Mouse (Mus musculus): ENCODE data around the gene Pacs1. TPM values are rescaled to one million over a fixed set of nuclear protein-coding genes. Genes with fewer than 3 reads are reported as not detected.
A peak's percentile ranks its signal among the peaks of the same experiment; 100 is the strongest.

The Pacs1 gene
- polyA plus RNA-seq, 2 experiments, result 8.2 to 8.3 TPM

DNA sequence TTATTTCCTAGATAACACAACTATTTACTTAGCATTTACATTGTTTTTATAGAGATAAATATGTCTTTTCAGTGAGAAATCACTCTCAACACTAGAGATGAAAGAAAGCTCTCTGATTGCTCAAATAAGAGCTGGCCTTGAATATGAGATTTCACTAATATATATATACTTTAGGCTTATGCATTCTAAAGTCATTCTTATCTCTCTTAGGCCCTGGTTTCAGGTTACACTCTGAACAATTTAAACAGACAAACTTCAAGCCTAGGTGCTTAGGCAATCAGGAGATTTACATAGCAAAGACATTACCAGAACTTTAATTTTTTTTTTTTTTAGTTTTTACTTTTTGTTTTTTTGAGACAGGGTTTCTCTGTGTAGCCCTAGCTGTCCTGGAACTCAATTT is 80.5 kb downstream of the Pacs1 start:
- TF ChIP-seq CTCF (IDR thresholded peaks at IDR 0.05; ENCODE audit: low read depth) (no peak), EP300 (IDR thresholded peaks at IDR 0.05; ENCODE audit: low read depth) (no peak)
- Histone ChIP-seq H3K36me3 (replicated peaks; ENCODE audit: control insufficient read depth, insufficient read depth, low read depth) (no peaks in the 10 kb centered on the region), H3K27me3 (ENCODE audit: control insufficient read depth, insufficient read depth, low read length) (no peaks in the 10 kb centered on the region), H3K4me2 (ENCODE audit: low read depth) (no peak overlapping the region), H3K4me1 (replicated peaks; ENCODE audit: control insufficient read depth in 2 of 2, insufficient read depth in 2 of 2, low read length in 1 of 2) (no peaks in the 10 kb centered on the region; a peak in 1 of 4 replicates), H3K27ac (no peak overlapping the region), H3K9ac (replicated peaks) (no peak overlapping the region), H3K9me3 (ENCODE audit: control insufficient read depth, low read length) (no peaks in the 10 kb centered on the region), H3K4me3 (ENCODE audit: insufficient read depth in 1 of 2, low read depth in 2 of 2, low read length in 2 of 2) (no peak overlapping the region)
- no peak for DNase-seq (ENCODE audit: low read depth in 3 of 3, low spot score in 3 of 3)
- no peak for ATAC-seq (ENCODE audit: insufficient read depth)

DNA sequence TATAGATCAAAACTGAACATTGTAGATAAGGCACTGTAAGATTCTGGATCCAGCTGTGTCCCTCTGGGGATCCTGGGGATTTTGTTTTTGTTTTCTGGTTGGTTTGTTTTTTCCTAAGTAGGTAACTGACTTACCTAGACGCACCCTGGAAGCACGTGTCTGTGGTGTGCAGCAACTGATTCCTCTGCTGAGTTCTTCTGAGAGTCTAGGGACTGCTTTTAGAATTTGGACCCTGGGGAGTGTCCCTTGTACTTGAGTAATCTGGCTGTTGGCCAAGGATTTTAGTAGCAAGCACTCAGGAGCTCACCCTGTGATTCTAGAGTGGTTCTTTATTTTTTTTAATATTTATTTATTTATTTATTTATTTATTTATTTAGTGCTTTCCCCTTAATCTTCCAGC is 85.5 kb downstream of the Pacs1 start:
- H3K9ac ChIP-seq (replicated peaks), result no peak overlapping the region
- no peak overlapping the region for H3K4me2 ChIP-seq (ENCODE audit: low read depth)
- no peaks in the 10 kb centered on the region for H3K4me1 ChIP-seq (replicated peaks; ENCODE audit: control insufficient read depth in 2 of 2, insufficient read depth in 2 of 2, low read length in 1 of 2)
- H3K9me3 ChIP-seq (ENCODE audit: control insufficient read depth, low read length), result no peaks in the 10 kb centered on the region
- ATAC-seq (ENCODE audit: insufficient read depth) (no peak), DNase-seq (ENCODE audit: low read depth in 3 of 3, low spot score in 3 of 3) (no peak)
- no peak for TF ChIP-seq CTCF (IDR thresholded peaks at IDR 0.05; ENCODE audit: low read depth)
- H3K27ac ChIP-seq, result no peak overlapping the region
- H3K36me3 ChIP-seq (replicated peaks; ENCODE audit: control insufficient read depth, insufficient read depth, low read depth), result no peaks in the 10 kb centered on the region
- no peaks in the 10 kb centered on the region for H3K27me3 ChIP-seq (ENCODE audit: control insufficient read depth, insufficient read depth, low read length)
- WGBS (ENCODE audit: insufficient replicate concordance), result 86% methylated on average over 2 of the region's 2 CpGs
- H3K4me3 ChIP-seq (ENCODE audit: insufficient read depth in 1 of 2, low read depth in 2 of 2, low read length in 2 of 2), result no peak overlapping the region

DNA sequence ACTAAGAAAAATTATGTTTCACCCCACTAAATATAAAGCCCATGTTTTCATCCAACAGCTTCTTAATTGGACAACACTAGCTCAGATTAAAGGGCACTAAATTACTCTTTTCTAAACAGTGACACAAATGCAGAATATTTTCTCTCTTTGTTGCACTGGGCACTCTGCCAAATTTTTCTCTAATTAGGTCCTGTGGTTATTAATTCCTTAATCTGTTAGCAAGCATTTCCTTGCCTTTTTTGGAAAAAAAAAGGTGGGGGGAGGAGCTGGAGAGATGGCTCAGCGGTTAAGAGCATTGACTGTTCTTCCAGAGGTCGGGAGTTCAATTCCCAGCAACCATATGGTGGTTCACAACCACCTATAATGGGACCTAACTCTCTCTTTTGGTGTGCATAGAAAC is 91.0 kb downstream of the Pacs1 start:
- DNase-seq (ENCODE audit: low read depth in 3 of 3, low spot score in 3 of 3) (no peak), ATAC-seq (ENCODE audit: insufficient read depth) (no peak)
- H3K36me3 ChIP-seq (replicated peaks; ENCODE audit: control insufficient read depth, insufficient read depth, low read depth), result no peaks in the 10 kb centered on the region
- TF ChIP-seq EP300 (IDR thresholded peaks at IDR 0.05; ENCODE audit: low read depth) (no peak), CTCF (IDR thresholded peaks at IDR 0.05; ENCODE audit: low read depth) (no peak)
- H3K9ac ChIP-seq (replicated peaks), result no peak overlapping the region
- peaks cover 0 to 11% of the 10 kb centered on the region in 2 experiments; a peak in 1 of 4 replicates for H3K4me1 ChIP-seq (replicated peaks; ENCODE audit: control insufficient read depth in 2 of 2, insufficient read depth in 2 of 2, low read length in 1 of 2)
- H3K27ac ChIP-seq, result no peak overlapping the region
- no peak overlapping the region for H3K4me2 ChIP-seq (ENCODE audit: low read depth)
- H3K27me3 ChIP-seq (ENCODE audit: control insufficient read depth, insufficient read depth, low read length), result no peaks in the 10 kb centered on the region
- no peak overlapping the region for H3K4me3 ChIP-seq (ENCODE audit: insufficient read depth in 1 of 2, low read depth in 2 of 2, low read length in 2 of 2)
- 67% methylated on average over 2 of the region's 2 CpGs for WGBS (ENCODE audit: insufficient replicate concordance)
- no peaks in the 10 kb centered on the region for H3K9me3 ChIP-seq (ENCODE audit: control insufficient read depth, low read length)

DNA sequence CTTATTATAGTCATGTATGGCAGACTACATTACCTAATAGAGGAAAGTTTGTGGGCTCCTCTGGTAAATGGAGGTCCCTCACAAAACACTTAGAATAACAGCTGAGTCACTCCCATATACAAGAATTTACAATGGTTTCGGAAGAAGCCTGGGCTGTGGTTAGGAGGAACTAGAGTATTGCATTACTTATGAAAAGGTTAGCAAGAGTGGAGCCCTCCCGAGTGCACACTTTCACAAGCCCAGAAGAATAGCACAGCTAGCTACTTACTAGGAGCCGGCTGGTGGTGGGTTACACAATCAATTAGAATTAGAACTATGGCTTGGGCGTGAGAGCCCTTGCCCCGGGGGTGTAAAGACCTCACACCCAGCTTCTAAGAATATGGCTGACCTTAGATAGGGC is 94.3 kb downstream of the Pacs1 start:
- H3K4me2 ChIP-seq (ENCODE audit: low read depth), result no peak overlapping the region
- H3K36me3 ChIP-seq (replicated peaks; ENCODE audit: control insufficient read depth, insufficient read depth, low read depth), result no peaks in the 10 kb centered on the region
- H3K27me3 ChIP-seq (ENCODE audit: control insufficient read depth, insufficient read depth, low read length), result no peaks in the 10 kb centered on the region
- no peak overlapping the region for H3K27ac ChIP-seq
- ATAC-seq (ENCODE audit: insufficient read depth) (no peak), DNase-seq (ENCODE audit: low read depth in 3 of 3, low spot score in 3 of 3) (peak in 1 of 3 experiments; percentile 29)
- H3K4me1 ChIP-seq (replicated peaks; ENCODE audit: control insufficient read depth in 2 of 2, insufficient read depth in 2 of 2, low read length in 1 of 2), result peaks cover 0 to 13% of the 10 kb centered on the region in 2 experiments; a peak in 1 of 4 replicates
- H3K9ac ChIP-seq (replicated peaks), result no peak overlapping the region
- no peaks in the 10 kb centered on the region for H3K9me3 ChIP-seq (ENCODE audit: control insufficient read depth, low read length)
- H3K4me3 ChIP-seq (ENCODE audit: insufficient read depth in 1 of 2, low read depth in 2 of 2, low read length in 2 of 2), result no peak overlapping the region
- TF ChIP-seq CTCF (IDR thresholded peaks at IDR 0.05; ENCODE audit: low read depth) (no peak), EP300 (IDR thresholded peaks at IDR 0.05; ENCODE audit: low read depth) (no peak)
- 27% methylated on average over 5 of the region's 5 CpGs for WGBS (ENCODE audit: insufficient replicate concordance)

DNA sequence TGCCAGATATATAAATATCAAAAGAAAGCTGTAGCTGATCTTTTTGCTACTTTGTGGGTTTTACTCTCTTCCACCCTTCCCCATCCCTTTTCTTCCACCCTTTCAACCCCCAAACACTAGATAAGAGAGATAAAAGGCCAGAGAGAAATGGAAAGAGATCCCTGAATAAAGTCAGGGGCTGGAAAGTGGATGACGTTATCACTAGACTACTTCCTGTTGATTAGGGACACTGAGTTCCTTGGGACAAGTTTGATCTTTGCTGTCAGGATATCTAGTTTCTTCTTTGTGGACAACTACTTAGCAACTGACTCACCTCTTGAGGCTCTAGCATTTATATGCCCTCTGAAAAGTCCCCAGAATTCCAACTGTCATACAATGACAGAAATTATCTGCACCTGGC is 102.5 kb downstream of the Pacs1 start:
- H3K27ac ChIP-seq, result no peak overlapping the region
- ATAC-seq (ENCODE audit: insufficient read depth) (no peak), DNase-seq (ENCODE audit: low read depth in 3 of 3, low spot score in 3 of 3) (no peak)
- no peak overlapping the region for H3K4me3 ChIP-seq (ENCODE audit: insufficient read depth in 1 of 2, low read depth in 2 of 2, low read length in 2 of 2)
- TF ChIP-seq EP300 (IDR thresholded peaks at IDR 0.05; ENCODE audit: low read depth), result no peak
- no peak for TF ChIP-seq CTCF (IDR thresholded peaks at IDR 0.05; ENCODE audit: low read depth)
- 18% methylated on average over 1 of the region's 1 CpGs for WGBS (ENCODE audit: insufficient replicate concordance)
- no peaks in the 10 kb centered on the region for H3K36me3 ChIP-seq (replicated peaks; ENCODE audit: control insufficient read depth, insufficient read depth, low read depth)
- H3K4me2 ChIP-seq (ENCODE audit: low read depth), result no peak overlapping the region
- H3K9ac ChIP-seq (replicated peaks), result no peak overlapping the region
- peaks cover 4 to 9% of the 10 kb centered on the region in 2 experiments; a peak in 3 of 4 replicates for H3K4me1 ChIP-seq (replicated peaks; ENCODE audit: control insufficient read depth in 2 of 2, insufficient read depth in 2 of 2, low read length in 1 of 2)
- no peaks in the 10 kb centered on the region for H3K27me3 ChIP-seq (ENCODE audit: control insufficient read depth, insufficient read depth, low read length)
- H3K9me3 ChIP-seq (ENCODE audit: control insufficient read depth, low read length), result no peaks in the 10 kb centered on the region

All from liver, embryonic 14.5 days (tissue).